Mouse (Mus musculus): Measurements from ENCODE around the gene Nek4.

Nek4 gene

DNA sequence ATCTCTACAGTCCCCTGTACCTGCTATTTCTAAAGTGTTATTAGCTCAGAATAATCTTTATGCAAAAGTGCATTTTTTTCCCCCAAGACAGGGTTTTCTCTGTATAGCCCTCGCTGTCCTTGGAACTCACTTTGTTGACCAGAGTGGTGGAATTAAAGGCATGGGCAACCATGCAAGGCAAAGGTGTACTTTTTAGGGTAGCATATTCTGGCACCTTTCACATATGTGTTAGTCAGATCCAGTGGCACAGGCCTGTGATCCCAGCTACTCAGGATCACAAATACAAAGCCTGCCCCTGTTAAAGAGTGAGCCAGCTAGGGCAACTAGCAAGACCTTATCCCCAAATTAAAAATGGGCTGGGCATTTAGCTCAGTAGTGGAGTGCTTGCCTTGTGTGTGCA, 9.2 kb downstream of the Nek4 start:
- no peak for DNase-seq (ENCODE audit: low read depth)

DNA sequence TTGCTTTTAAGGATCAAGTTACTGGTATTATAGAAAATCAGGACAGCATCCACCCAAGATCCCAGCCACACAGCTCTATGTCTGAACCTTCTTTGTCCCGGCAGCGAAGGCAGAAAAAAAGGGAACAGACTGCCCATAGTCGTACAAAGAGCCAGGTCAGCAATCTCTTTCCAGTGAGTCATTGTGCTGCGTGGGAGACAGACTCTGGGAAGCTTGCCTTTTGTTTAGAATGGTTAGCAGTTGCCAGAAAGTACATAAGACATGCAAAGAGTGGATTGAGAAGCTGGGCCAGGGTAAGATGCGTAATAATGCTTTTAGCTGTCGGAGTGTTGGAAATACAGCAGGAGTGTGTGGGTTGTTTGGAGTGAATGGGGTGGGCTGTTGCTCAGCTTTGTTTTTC, 23.0 kb downstream of the Nek4 start:
- DNase-seq (ENCODE audit: low read depth) = no peak

DNA sequence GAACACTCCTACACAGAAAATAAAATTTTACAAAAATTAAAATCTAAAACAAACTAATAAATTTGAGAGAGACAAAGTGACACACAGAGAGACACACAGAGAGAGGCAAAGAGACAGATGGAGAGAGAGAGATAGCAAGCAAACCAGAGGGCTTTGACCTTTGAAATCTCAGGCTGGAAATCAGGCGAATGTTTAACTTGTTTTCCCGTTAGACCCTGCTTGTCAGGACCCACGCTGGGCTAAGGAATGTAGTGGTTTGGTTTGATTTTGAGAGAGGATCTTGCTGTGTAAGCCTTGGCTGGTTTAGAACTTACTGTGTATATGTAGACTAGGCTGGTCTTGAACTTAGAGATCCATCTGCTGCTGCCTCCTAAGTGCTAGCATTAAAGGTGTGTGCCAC, 25.0 kb downstream of the Nek4 start:
- DNase-seq (ENCODE audit: low read depth) = no peak

DNA sequence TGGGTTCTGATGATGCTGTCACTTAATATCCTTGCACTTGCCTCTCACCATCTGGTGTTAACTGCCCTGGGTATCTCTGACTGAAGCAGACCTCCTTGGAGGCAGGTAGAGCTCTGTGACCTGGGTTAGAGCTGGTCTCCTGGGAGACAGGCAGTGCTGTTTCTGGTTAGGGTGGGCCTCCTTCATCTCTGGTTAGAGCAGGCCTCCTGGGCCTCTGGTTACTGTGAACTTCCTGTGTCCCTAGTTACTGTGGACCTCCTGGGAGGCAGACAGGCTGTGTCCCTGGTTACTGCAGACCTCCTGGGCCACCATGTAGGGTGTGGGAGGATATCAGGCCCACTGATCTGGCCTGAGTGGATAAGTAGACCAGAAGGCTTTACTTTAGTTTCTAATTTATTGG, 45.2 kb downstream of the Nek4 start:
- DNase-seq (ENCODE audit: low read depth) = no peak

DNA sequence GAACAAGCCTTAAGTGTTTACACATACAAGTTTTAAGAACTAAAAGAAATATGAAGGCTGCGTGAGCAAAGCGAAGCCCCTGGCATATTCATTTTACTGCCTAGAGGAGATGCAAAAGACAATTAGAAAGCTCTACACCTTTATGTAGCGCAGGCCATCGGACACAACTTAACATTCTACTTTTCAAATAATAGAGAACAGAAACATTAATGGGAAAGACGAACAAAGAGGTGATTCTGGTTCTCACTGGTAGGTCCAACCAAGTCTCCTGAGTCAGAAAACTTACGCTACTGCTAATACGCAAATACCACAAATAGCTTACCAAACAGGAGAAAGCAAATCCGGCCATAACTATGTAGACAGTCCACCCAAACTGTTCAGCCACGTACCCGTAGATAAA, 49.2 kb downstream of the Nek4 start:
- no peak for DNase-seq (ENCODE audit: low read depth)

DNA sequence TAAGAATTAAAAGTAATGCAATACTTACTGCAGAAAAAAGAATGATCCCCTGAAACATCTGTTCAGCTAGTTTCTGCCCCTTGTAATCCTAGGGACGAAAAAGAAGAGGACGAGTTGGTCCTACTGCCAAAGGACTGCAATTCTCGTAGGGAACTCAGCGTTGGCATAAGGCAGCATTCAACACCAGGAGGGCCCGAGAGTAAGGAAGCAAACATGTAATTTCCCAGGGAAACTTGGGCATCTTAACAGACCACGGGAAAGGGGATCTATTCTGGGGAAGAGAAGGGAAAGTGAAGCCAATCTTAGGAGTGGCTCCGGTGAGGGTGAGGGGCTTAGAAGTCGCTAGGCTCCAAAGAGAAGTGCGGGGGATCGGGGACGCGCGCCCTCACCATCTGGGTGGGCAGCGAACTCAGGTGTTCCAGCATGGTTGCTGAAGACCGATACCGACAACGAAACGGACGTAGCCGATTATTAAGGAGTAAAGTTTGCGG, 49.7 kb downstream of the Nek4 start:
- DNase-seq (ENCODE audit: low read depth) = no peak

DNA sequence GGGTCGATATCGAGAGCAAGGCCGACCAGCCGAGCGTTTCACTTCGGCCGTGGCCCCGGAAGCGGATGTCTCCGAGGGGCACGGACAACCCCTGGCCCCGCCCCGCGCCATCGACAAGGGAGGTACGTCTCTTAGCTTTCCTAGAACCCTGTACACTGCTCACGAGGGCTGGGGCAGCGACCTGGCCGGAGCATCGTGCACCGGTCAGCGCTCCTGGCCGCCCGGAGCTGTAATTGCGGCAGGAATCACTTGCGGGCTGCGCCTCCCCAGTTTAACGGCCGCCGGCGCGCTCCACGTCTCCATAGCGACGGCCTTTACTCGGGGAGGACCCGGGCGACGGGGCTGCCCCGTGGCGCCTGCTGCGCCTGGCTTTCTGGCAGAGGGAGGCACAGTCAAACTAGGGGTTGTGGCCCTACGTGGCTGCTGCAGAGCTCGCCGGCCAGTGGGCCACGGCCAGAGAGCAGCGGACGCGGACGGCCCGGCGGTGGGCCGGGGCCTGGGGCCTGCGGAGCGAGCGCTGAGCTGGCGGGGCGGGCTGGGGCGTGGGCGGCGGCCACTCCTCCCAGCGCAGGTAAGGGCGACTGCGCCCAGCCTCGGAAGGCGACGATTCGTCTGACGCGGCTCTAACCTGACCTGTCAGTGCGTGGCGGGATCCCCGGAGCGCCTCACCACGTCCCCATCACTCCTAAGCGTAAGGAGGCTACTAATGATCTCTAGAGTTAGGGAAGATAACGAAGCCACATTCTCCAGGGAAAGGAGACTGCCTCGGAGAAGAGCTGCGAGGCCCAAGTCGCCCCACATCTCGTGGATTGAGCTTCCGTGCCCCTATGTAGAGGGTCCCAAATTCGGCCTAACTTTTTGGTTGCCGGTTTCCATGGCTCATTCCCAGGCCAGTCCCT, 50.4 kb downstream of the Nek4 start, which contains the start of the genes Glt8d1 and Spcs1:
Gene Glt8d1 (plus strand): TSS at position 94 of the 899 bp plus-strand sequence.
Gene Spcs1 (minus strand): TSS at position 366 of the 899 bp plus-strand sequence.
- DNase-seq (ENCODE audit: low read depth) = no peak

DNA sequence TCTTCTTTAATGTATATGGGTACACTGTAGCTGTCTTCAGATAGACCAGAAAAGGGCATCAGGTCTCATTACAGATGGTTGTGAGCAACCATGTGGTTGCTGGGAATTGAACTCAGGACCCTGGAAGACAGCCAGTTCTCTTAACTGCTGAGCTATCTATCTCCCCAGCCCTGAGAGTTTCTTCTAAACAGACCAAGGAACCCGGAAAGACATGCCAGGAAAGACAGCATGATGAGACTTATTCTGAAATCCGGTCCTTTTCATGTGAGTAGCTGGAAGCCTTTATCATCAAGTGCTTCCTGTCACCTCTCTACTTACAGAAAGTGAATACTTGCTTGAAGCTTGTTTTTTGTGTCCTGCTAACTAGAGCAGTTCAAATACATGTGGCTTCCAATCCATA, 53.4 kb downstream of the Nek4 start:
- DNase-seq (ENCODE audit: low read depth) = no peak

DNA sequence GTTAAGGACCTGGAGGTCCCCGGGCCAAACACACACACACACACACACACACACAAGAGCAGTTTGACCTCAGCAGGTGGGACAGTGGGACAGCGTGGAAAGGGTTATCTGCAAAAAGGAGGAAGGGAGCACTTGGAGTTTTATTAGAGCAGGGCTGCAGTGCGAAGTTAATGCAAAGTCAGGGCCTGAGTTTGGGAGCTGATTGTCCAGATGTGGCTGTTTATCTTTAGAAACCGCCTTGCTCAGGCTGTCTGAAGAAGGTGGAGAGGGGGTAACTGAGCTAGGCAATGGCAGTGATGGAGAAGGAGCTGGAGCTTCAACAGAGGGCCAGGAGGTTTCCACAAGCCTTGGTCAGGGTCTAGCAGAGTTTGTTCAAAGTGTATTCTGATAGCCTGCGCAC, 55.6 kb downstream of the Nek4 start:
- DNase-seq (ENCODE audit: low read depth) = no peak

DNA sequence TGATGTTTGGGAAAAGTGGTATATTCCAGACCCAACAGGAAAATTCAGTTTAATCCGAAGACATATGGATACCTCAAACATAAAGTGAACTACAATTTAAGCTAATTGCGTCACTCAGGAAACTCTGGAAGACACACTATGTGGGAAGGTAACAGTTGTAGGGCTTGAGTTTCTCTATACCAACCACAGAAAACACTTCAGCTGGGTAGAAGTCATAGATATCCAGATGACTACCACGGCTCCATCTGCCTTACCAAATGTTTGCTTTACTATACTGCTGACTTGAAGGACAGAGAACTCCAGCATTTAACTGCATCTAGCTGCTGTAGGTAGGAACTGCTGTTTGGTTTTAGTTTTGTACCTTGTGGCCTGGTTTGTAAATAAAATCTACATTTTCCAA, 60.4 kb downstream of the Nek4 start:
- no peak for DNase-seq (ENCODE audit: low read depth)

DNA sequence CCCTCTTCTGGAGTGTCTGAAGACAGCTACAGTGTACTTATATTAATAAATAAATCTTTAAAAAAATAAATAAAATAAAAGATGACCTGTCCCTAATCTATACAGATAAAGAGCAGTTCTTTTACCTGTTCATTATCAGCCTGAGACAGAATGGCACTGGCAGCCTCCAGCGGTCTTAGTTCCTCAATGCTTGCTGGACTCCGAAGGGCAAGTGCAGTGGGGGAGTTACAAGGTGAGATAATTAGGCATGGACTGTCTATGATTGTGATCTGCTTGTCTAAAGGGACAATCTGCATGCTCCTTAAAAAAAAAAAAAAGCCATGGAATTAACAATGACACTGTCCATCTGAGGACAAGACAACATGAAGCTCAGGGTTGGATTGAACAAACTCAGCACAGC, 62.8 kb downstream of the Nek4 start:
- no peak for DNase-seq (ENCODE audit: low read depth)

DNA sequence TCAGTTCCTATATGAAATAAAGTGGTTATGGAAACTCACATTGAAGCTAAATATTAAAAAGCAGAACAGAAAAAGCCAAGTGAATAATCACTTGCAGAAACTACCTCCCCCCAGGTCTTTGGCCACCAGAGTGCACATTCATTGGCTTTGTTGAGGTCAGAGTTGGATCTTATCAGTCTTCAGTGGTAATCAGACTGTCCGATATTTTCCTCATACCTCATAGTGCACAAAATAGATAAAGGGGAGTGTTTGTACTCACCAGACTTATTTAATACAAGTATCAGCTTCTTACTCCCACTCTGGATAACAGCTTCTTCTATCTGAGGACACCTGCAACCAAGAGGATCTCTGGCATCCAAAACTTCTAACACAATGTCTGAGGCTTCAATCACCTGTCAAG, 64.9 kb downstream of the Nek4 start:
- DNase-seq (ENCODE audit: low read depth) = no peak

DNA sequence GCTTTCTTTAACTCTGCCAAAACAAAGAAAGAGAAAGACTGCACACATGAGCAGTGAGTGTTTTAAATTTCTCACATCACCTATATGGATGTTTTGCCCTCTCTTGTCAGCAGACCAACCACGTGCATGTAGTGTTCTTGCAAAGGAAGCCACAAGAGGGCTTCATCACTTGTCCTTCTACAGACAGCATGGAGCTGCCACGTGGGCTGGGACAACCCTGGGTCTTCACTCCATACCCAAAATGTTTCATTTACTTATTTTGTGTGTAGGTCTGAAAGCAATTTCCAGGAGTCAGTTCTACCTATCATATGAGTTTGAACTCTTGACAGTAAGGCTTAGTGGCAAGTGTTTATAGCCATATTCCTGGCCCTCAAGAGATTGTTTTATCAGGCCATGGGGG, 66.7 kb downstream of the Nek4 start:
- DNase-seq (ENCODE audit: low read depth) = no peak

DNA sequence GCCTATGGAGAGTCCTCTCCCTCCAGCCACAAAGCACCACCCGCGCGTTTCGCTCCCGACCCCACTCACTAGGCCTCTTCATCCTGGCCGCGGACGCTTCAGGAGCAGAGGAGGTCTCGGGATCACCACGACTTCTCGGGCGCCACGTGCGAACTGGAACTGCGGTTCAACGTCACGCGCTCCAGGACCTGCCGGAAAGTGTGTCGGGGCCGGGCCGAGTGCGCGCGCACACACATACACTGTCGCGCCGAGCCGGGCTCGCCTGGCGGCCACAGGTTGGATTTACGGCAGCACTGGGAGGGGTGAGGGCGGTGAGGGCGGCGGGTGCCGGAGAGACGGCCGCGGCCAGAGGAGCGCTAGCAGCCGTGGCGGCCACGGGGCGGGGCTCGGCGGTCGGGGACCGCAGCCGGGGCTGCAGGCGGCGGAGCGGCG, 67.7 kb downstream of the Nek4 start, which contains the start of the genes Pbrm1 and Gnl3:
Gene Pbrm1 (plus strand): TSS at position 279 of the 432 bp plus-strand sequence.
Gene Gnl3 (minus strand): TSS at position 293 of the 432 bp plus-strand sequence.
- DNase-seq (ENCODE audit: low read depth) = peak; percentile 89

DNA sequence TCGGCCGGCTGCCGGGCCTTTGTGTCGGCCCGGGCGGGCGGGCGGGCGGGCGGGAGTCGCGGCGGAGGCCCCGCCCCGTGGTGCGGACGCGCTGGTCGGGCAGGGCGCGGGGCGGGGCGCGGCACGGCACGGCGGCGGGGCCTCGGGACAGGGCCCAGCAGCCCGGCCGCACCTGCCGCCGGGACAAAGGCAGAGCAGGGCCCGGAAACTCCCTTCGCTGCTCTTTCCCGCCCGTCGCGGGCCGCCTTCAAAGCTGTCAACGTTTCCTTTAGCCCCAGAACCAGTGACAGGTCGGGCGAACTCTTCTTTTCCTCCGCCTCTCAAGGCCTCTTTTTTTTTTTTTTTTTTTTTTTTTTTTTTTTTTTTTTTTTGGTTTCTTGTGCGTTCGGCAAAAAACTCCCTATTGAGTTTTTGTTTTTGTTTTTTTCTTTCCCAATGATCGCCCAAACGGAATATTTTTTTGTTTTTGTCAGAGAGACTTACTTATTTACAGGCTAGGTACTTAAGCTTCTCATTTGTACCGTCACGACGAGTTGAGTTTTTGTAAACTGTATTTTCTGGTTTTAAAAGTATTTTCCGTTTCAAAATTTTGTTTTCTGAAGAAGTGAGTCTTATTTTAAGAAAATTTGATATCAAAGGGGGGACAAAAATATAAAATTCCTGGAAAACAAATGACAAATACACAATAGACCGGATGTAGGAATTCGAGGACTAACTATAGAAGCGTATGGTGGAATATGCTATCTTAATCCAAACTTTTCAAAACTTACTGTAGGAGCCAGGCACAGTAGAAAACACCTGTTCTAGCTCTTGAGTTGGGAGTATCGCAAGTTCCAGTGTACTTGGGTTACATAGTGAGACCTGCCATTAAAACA, 68.4 kb downstream of the Nek4 start:
- peak; percentile 77 for DNase-seq (ENCODE audit: low read depth)

DNA sequence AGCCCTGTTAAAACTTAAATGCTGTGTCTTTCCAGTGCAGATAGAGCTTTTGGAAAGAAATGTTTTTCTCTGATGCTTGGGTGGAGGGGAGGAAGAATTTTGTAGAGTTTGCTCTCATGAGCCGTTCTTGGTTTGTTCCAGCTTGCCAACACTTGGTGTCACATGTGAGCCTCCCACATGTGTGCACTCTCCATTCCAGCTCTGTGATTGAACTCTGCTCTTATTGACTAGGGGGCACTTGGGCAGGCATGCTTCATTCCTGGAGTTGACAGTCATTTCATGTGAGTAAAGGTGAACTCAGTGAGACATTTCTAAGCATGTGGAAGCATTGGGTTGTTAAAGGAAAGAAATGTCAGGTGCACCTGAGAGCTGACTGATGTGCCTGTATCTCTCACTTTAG, 71.4 kb downstream of the Nek4 start:
- no peak for DNase-seq (ENCODE audit: low read depth)

DNA sequence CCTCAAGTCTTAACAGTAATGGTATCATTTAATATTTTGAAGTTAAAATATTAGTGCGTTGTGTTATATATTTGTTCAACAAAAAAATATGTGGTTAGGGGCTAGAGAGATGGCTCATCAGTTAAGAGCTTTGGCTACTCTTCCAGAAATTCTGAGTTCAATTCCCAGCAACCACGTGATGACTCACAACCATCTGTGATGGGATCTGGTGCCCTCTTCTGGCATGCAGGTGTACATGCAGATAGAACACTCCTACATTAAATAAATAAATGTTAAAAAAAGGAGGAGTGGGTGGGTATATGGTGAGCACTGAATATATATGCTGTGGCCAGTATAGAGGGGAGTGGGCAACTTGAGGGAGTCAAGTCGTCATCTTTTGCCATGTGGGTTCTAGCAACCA, 74.6 kb downstream of the Nek4 start:
- no peak for DNase-seq (ENCODE audit: low read depth)

Measured in c-Kit-positive CD71-positive TER-119-negative erythroid progenitor cells, embryonic 14.5 days (primary cell).